Mouse (Mus musculus) embryonic facial prominence, embryonic 10.5 days (tissue): ENCODE results near the gene Stx8. TPM values are rescaled to one million over a fixed set of nuclear protein-coding genes. Genes with fewer than 3 reads are reported as not detected.

ENCODE experiments used
- DNase-seq: peaks from one replicate; pipeline ENCODE4 v3.0.0-alpha.2; 2017; ENCODE audit warnings: low spot score
- H3K27ac ChIP-seq: fragments of 300-500 bp; sonication (generic); replicated peaks from 2 replicates; pipeline ENCODE4 v1.5.1; 2016; ENCODE audit warnings: mild to moderate bottlenecking
- H3K27me3 ChIP-seq: fragments of 300-500 bp; sonication (generic); replicated peaks from 2 replicates; pipeline ENCODE4 v1.6.1; 2016; ENCODE audit warnings: low read depth, mild to moderate bottlenecking; ENCODE audit not compliant: poor library complexity, severe bottlenecking
- H3K36me3 ChIP-seq: fragments of 300-500 bp; sonication (generic); replicated peaks from 2 replicates; pipeline ENCODE4 v1.6.1; 2016; ENCODE audit warnings: mild to moderate bottlenecking, moderate library complexity
- H3K4me1 ChIP-seq: fragments of 300-500 bp; sonication (generic); 2 replicates; pipeline ENCODE4 v1.6.1; 2016
- H3K4me3 ChIP-seq: fragments of 300-500 bp; sonication (generic); 2 replicates; pipeline ENCODE4 v1.5.1; 2016; ENCODE audit warnings: mild to moderate bottlenecking, moderate library complexity
- H3K9me3 ChIP-seq: fragments of 300-500 bp; sonication (generic); 2 replicates; pipeline ENCODE4 v1.6.1; 2016; ENCODE audit warnings: mild to moderate bottlenecking
- WGBS: fragments of 180-500 bp; shearing (Covaris S2); methylation state at CpG from one replicate; pipeline ENCODE4 v1.1.7; 2016; 5-methylcytosine and 5-hydroxymethylcytosine counted together
- polyA plus RNA-seq: library from polyadenylated mRNA; unstranded; fragments of >200 nt; fragmentation: Nextera tagmentation; extraction: Ambion mirVana; gene quantifications from 2 replicates; pipeline ENCODE4 v1.2.1, GENCODE M21; 2016

The Stx8 gene
- polyA plus RNA-seq, 1 experiment from 2014 or later, result 44.7 TPM

DNA sequence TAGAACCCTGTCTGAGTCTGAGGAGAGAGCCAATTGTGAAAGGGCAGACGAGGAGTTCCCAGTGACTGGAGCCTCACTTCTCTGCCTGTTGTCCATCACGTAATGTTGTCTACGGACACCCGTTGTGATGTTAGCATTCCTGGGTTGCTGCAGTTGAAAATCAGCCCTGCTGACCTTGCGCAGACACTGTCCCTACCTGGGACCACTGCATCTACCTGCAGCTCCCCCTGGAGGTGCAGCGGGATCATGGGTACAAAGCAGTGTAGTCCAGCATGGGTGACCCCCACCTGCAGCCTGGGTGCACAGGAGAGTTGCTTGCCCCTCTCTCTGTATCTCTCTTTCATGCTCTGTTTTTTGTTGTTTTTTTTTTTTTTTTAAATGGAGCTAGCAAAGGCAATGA is 148.2 kb downstream of the Stx8 start:
- Histone ChIP-seq H3K27me3 (no peaks in the 10 kb centered on the region), H3K4me3 (no peak overlapping the region), H3K27ac (no peak overlapping the region; the same call in 1 of the 2 replicates), H3K36me3 (no peaks in the 10 kb centered on the region), H3K4me1 (peaks cover 15% of the 10 kb centered on the region), H3K9me3 (no peaks in the 10 kb centered on the region)
- DNase-seq, result no peak
- 21% methylated on average over 6 of the region's 6 CpGs for WGBS

DNA sequence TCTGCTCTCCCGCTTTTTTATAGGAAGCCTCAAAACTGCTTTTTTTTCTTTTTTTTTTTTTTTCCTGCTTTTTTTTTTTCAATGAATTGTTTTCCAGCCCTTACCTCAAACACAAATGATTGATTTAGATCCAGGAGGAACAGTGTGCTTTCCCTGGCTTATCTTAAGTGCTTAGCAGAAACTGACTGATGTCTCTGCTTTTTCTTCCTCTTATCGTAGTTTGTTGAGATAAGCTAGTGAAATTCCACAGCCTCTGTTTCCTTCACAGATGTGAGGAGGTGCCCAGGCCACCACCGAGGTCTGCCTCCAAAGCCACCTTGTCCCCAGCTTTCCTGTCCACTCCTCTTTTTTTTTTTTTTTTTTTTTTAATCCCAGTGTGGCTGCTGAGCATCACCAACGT is 150.2 kb downstream of the Stx8 start:
- Histone ChIP-seq H3K36me3 (no peaks in the 10 kb centered on the region), H3K9me3 (no peaks in the 10 kb centered on the region), H3K4me3 (no peak overlapping the region), H3K4me1 (peaks cover 25% of the 10 kb centered on the region), H3K27me3 (no peaks in the 10 kb centered on the region; the same call in 1 of the 2 replicates), H3K27ac (no peak overlapping the region)
- 66% methylated on average over 4 of the region's 4 CpGs for WGBS
- no peak for DNase-seq

DNA sequence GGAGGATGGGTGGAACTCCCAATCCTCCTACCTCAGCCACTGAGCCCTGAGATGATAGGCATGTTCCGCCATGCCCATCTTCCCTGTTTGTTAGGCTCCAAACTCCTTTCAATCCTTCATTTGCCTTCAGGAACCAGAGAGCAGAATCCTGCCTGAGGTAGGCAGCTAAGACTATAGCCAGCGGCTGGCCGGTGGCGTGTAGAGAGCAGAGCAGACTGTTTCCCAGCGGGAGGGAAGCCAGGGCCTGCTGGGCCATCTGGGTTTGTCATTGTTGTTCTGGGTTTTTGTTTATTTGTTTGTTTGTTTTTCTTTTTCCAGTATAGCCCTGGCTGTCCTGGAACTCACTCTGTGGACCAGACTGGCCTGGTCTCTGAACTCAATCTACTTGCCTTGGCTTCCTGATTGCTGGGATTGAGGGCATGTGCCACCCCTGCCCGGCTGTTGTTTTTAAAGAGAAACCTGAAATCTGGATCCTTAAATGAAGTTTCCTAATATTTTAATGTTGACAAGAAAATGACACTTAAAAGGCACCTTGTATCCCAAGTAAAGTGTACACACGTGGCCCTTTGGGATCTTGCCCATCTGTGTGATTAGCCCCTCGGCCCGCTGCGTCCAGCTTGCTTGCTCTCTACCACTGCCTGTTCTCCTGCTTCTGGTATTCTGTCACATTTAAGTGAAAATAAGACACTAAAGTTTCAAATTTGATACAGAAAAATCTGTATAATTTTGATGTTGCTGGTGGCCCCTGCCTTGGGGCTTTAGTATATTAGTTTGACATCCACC is 152.1 kb downstream of the Stx8 start:
- 88% methylated on average over 10 of the region's 10 CpGs for WGBS
- Histone ChIP-seq H3K27ac (no peak overlapping the region; the same call in 1 of the 2 replicates), H3K27me3 (no peaks in the 10 kb centered on the region; the same call in 1 of the 2 replicates), H3K4me1 (peaks cover 37% of the 10 kb centered on the region), H3K9me3 (no peaks in the 10 kb centered on the region), H3K36me3 (no peaks in the 10 kb centered on the region), H3K4me3 (no peak overlapping the region)
- no peak for DNase-seq

DNA sequence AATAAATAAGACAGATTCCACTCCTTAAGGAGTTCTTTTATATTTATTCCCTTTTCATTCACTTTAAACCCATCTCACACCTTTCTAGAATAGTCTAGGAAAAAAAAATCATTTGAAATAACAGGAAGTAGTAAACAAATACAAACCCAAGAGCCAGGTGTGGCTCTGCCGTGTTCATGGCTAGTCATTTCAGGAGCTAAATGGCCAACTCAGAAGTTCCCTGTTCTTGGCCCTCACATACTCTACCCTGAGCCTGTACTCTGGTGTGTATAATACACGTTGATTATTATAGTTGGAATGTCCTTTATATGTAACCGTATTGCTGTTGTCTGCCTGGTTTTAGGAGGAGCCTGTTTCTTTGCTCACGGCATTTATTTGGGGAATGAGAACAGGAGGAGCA is 152.7 kb downstream of the Stx8 start:
- Histone ChIP-seq H3K27ac (no peak overlapping the region), H3K9me3 (no peaks in the 10 kb centered on the region), H3K4me3 (no peak overlapping the region), H3K27me3 (no peaks in the 10 kb centered on the region; the same call in 1 of the 2 replicates), H3K36me3 (no peaks in the 10 kb centered on the region), H3K4me1 (peaks cover 33% of the 10 kb centered on the region)
- DNase-seq, result no peak
- 85% methylated on average over 4 of the region's 4 CpGs for WGBS

DNA sequence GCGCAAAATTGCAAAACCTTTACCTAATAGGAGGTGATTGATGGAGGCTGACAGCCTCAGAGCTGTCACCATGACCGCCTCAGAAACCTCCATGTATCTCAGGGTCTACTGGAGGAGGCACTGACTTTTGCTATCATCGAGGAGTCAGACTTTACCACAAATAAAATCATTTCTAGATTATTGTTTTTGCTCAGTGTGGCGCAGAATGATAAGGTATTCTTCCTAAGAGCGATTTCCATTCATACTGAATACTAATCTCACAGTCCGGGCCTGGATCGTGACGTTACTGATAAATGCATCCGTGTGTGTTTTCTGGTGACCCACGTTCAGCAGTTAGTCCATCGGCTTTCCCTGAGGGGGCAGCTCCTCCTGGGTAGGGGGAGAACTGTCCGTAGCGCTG is 153.1 kb downstream of the Stx8 start:
- H3K4me3 ChIP-seq, result no peak overlapping the region
- 88% methylated on average over 13 of the region's 13 CpGs for WGBS
- no peaks in the 10 kb centered on the region for H3K36me3 ChIP-seq
- H3K9me3 ChIP-seq, result no peaks in the 10 kb centered on the region
- H3K4me1 ChIP-seq, result peaks cover 28% of the 10 kb centered on the region
- DNase-seq, result no peak
- no peak overlapping the region for H3K27ac ChIP-seq
- H3K27me3 ChIP-seq, result no peaks in the 10 kb centered on the region; the same call in 1 of the 2 replicates

DNA sequence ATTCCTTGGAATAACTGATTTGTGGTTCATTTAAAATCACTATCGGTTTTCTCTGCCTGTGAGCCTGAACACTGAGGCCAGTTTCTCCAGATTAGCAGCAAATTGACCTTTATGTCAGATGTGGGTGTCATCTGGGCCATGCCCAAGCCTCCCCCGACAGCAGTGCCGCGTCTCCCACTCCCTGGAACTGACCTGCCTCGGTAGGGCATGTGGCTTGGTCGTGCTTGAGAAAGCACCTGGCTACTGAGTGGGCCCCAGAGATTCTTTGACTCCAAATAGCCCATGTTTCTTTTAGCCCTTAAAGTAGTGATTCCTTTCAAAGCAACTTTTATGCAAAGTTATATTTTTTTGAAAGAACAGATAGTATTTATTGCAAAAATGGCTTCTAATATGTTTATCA is 155.3 kb downstream of the Stx8 start:
- H3K27me3 ChIP-seq, result no peaks in the 10 kb centered on the region; the same call in 1 of the 2 replicates
- H3K9me3 ChIP-seq, result no peaks in the 10 kb centered on the region
- peaks cover 26% of the 10 kb centered on the region for H3K4me1 ChIP-seq
- peak; percentile 16 for DNase-seq
- no peak overlapping the region for H3K27ac ChIP-seq
- H3K4me3 ChIP-seq, result no peak overlapping the region
- 23% methylated on average over 6 of the region's 6 CpGs for WGBS
- H3K36me3 ChIP-seq, result no peaks in the 10 kb centered on the region

DNA sequence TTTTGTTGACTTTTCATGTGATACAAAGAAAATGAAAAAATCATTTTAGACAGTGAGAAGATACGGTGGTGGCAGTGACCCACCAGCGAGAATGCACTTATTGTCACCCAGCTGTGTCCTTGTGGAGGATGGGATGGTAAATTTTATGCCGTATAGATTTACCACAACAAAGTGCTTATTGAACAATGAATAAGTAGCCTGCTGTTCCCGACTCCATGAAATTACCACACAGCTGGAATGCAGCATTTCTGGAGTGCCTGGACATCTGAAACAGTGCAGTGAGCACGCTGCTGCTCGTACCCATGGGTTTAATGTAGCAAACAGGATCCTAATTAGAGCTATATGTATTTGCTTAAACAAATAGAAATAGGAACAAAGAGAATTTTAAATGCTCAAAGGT is 155.7 kb downstream of the Stx8 start:
- Histone ChIP-seq H3K27ac (no peak overlapping the region), H3K27me3 (no peaks in the 10 kb centered on the region; the same call in 1 of the 2 replicates), H3K9me3 (no peaks in the 10 kb centered on the region), H3K36me3 (no peaks in the 10 kb centered on the region), H3K4me1 (peaks cover 26% of the 10 kb centered on the region), H3K4me3 (no peak overlapping the region)
- DNase-seq, result no peak
- 31% methylated on average over 6 of the region's 6 CpGs for WGBS

DNA sequence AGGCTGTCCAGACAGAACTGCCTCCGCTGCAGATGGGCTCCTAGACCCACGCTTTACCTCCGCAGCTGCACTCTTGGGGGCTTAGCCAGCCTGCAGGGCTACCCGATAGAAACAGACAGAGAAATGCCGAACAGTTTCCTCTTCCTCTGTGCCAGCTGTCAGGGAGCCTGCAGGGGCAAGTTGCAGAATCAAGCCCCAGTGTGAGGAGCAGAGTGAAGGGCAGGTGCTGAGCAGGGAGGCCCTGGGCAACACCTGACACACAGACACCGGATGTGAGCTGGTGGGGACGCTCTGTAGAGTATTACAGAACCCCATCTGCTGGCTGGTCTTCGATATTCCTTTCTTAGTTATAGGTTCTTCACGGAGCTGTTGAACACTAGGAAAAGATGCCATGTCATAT is 160.1 kb downstream of the Stx8 start:
- 83% methylated on average over 9 of the region's 9 CpGs for WGBS
- H3K27ac ChIP-seq, result no peak overlapping the region
- H3K9me3 ChIP-seq, result no peaks in the 10 kb centered on the region
- H3K4me1 ChIP-seq, result peaks cover 13% of the 10 kb centered on the region
- H3K27me3 ChIP-seq, result no peaks in the 10 kb centered on the region; the same call in 1 of the 2 replicates
- no peak overlapping the region for H3K4me3 ChIP-seq
- no peaks in the 10 kb centered on the region for H3K36me3 ChIP-seq
- no peak for DNase-seq

DNA sequence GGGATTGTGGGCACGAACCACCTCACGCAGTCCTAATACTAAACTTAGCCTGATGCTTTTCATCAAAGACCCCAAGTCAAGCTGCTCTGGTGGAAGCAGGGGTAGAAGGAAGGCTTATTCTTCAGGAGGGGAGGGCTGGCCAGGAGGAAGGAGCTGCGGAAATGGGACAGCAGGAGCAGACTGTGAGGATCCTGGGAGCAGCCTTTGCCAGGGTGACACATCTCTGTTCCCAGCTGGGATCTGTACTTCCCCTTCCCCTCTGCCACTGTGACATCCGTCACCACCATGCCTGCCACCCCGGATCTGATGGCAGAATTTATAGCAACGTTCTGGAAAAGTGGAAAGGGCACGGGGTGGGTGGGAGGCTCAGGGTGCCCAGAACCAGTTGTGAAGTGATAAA is 168.5 kb downstream of the Stx8 start:
- no peaks in the 10 kb centered on the region for H3K9me3 ChIP-seq
- H3K27ac ChIP-seq, result 0 out of 2 replicates have a peak overlapping the region, but pooled peaks have one; percentile 1
- no peak for DNase-seq
- H3K4me1 ChIP-seq, result peaks cover 28% of the 10 kb centered on the region
- no peak overlapping the region for H3K4me3 ChIP-seq
- 0 out of 2 replicates have a peak, but pooled peaks cover 3% of the 10 kb centered on the region for H3K27me3 ChIP-seq
- H3K36me3 ChIP-seq, result no peaks in the 10 kb centered on the region
- 84% methylated on average over 7 of the region's 7 CpGs for WGBS

DNA sequence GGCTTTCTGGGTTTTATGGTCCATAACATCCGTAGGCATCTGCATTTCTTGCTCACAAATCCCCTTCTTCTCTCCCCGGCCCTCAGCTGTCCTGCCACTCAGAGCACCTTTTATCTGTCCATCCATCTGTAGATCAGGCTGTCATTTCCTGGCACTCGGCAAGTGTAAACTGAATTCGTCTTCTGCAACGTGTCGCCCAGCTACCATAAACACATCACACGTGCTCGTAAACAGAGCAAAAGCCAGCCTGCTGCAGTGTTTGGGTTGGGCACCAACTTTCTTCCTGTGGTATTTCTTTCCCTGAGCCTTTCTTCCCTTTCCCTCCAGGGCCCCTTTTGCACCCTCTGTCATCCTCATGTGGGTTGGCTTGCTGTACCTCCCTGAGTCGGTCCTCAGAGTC is 169.4 kb downstream of the Stx8 start:
- Histone ChIP-seq H3K9me3 (no peaks in the 10 kb centered on the region), H3K4me3 (no peak overlapping the region), H3K27ac (no peak overlapping the region; the same call in 1 of the 2 replicates), H3K4me1 (peaks cover 28% of the 10 kb centered on the region), H3K27me3 (0 out of 2 replicates have a peak, but pooled peaks cover 8% of the 10 kb centered on the region), H3K36me3 (no peaks in the 10 kb centered on the region)
- WGBS, result 69% methylated on average over 9 of the region's 9 CpGs
- DNase-seq, result no peak

DNA sequence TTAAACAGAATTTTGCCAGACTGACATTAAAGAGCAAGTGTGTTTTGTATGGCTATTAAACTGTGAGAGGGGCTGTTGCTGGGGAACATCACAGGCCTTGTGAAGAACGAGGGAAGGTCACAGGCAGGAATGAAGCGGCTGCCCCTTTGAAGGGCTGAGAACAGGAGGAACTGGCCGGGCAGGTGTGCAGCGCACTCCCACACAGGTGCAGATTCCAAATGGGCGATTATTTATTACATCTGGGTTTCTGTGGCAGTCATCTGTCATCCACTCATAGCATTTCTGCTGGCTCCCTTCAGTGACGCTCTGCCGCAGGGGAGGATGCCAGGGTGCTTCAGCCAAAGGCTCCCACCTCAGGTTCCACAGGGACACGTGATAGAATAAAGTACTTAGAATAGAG is 170.7 kb downstream of the Stx8 start:
- peaks cover 14% of the 10 kb centered on the region for H3K27me3 ChIP-seq
- H3K36me3 ChIP-seq, result no peaks in the 10 kb centered on the region
- 0 out of 2 replicates have a peak, but pooled peaks cover 2% of the 10 kb centered on the region for H3K9me3 ChIP-seq
- WGBS, result 79% methylated on average over 8 of the region's 8 CpGs
- H3K4me1 ChIP-seq, result peaks cover 28% of the 10 kb centered on the region
- no peak overlapping the region for H3K27ac ChIP-seq
- peak; percentile 46 for DNase-seq
- H3K4me3 ChIP-seq, result no peak overlapping the region

DNA sequence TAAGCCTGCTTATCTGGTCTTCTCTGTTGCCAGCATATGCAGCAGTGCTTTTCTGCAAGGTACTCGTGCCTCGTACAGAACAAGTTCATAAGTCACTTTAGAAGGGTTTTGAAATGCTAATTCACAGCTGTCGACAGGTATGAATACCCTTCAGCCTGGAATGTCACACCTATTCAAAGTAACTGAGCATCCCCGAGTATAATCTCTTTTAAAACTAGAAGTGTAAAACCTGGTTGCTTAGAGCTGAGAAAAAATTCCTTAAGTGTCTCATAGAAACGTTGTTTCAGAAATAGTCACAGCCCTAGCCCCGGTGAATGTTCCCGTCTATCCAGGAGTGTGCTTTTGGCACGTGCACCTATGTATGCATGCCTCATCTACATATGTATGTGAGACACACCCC is 176.3 kb downstream of the Stx8 start:
- Histone ChIP-seq H3K9me3 (0 out of 2 replicates have a peak, but pooled peaks cover 2% of the 10 kb centered on the region), H3K4me1 (peaks cover 42% of the 10 kb centered on the region), H3K27me3 (peaks cover 55% of the 10 kb centered on the region), H3K4me3 (no peak overlapping the region), H3K36me3 (no peaks in the 10 kb centered on the region), H3K27ac (no peak overlapping the region)
- WGBS, result 54% methylated on average over 8 of the region's 8 CpGs
- no peak for DNase-seq
